Mouse (Mus musculus): ENCODE measurements at regions not wholly inside any gene's neighbourhood (a gene's known extent, or its start where the extent isn't known, plus 50 kb on each side); places are given as distances from the start of the nearest gene placed in this dataset.

GRCm38 (mm10) chr11:14195081-14195480, 404.0 kb upstream of the Pom121l12 start:
- Histone ChIP-seq H3K9ac (ENCODE audit: low read length) (no peak overlapping the region), H3K4me3 (ENCODE audit: low read depth, low read length) (no peak overlapping the region), H3K4me2 (ENCODE audit: low read length) (no peak overlapping the region), H3K9me3 (replicated peaks; ENCODE audit: control insufficient read depth, low read length) (no peaks in the 10 kb centered on the region), H3K27ac (ENCODE audit: low read depth, low read length) (no peak overlapping the region), H3K4me1 (ENCODE audit: control insufficient read depth, insufficient read depth, low read length) (no peaks in the 10 kb centered on the region), H3K36me3 (ENCODE audit: control insufficient read depth, insufficient read depth, low read length) (no peaks in the 10 kb centered on the region), H3K27me3 (replicated peaks; ENCODE audit: control insufficient read depth, insufficient read depth, low read length) (no peaks in the 10 kb centered on the region)
- 79% methylated on average over 2 of the region's 2 CpGs for WGBS
- no peak for DNase-seq (ENCODE audit: low spot score)
- no peak for ATAC-seq
